In genomic region chr1:184447911-184448310, GRCm38 (mm10) we compare ENCODE assay signal across 8 mouse cellular contexts.
DNase-seq lines count a peak whose midpoint lies in the region; ATAC-seq lines count a peak whose summit lies in the region.

No protein-coding gene starts in this region.

- intact Hi-C loops in heart, postnatal 14 days (cut with DNase I), result loop anchor here (2.0 to 5.0 kb wide), 3 partner anchors 181 to 324 kb away; no protein-coding TSS in a partner anchor
- intact Hi-C loops in left cerebral cortex, postnatal 25 days (cut with DNase I), result loop anchor here (2.0 to 5.0 kb wide), 2 partner anchors 181 to 289 kb away; no protein-coding TSS in a partner anchor

- no peaks in the 10 kb centered on the region for H3K4me1 ChIP-seq in hindbrain, embryonic 14.5 days (replicated peaks; ENCODE audit: control insufficient read depth, insufficient read depth, low read length)
- no peaks in the 10 kb centered on the region for H3K4me1 ChIP-seq in hindbrain, embryonic 16.5 days (ENCODE audit: control insufficient read depth, insufficient read depth, low read depth, low read length)

- WGBS in hindbrain, embryonic 14.5 days, result 66% methylated on average over 7 of the region's 7 CpGs
- 65% methylated on average over 7 of the region's 7 CpGs for WGBS in hindbrain, embryonic 16.5 days

- H3K4me2 ChIP-seq in hindbrain, embryonic 14.5 days (replicated peaks), result no peak overlapping the region
- H3K4me2 ChIP-seq in hindbrain, embryonic 16.5 days (ENCODE audit: low read length), result no peak overlapping the region

- no peak overlapping the region for H3K4me3 ChIP-seq in hindbrain, embryonic 14.5 days (replicated peaks; ENCODE audit: low read length)
- H3K4me3 ChIP-seq in hindbrain, embryonic 16.5 days (ENCODE audit: low read length), result no peak overlapping the region

- ATAC-seq in hindbrain, embryonic 14.5 days (ENCODE audit: low FRiP score), result no peak
- no peak for ATAC-seq in hindbrain, embryonic 16.5 days

- H3K27ac ChIP-seq in hindbrain, embryonic 14.5 days, result no peak overlapping the region
- no peak overlapping the region for H3K27ac ChIP-seq in hindbrain, embryonic 16.5 days (ENCODE audit: low read depth, low read length)

- H3K36me3 ChIP-seq in hindbrain, embryonic 14.5 days (replicated peaks; ENCODE audit: control insufficient read depth, insufficient read depth), result no peaks in the 10 kb centered on the region
- H3K36me3 ChIP-seq in hindbrain, embryonic 16.5 days (ENCODE audit: control insufficient read depth, insufficient read depth, low read length), result no peaks in the 10 kb centered on the region

- H3K27me3 ChIP-seq in hindbrain, embryonic 14.5 days (ENCODE audit: control insufficient read depth, insufficient read depth, low read length), result no peaks in the 10 kb centered on the region
- no peaks in the 10 kb centered on the region for H3K27me3 ChIP-seq in hindbrain, embryonic 16.5 days (replicated peaks; ENCODE audit: control insufficient read depth, insufficient read depth, low read length)

- H3K9ac ChIP-seq in hindbrain, embryonic 14.5 days, result no peak overlapping the region
- no peak overlapping the region for H3K9ac ChIP-seq in hindbrain, embryonic 16.5 days (ENCODE audit: low read depth, low read length)

- DNase-seq in hindbrain, embryonic 14.5 days (ENCODE audit: low spot score), result peak; percentile 64
- peak; percentile 81 to 82 for DNase-seq in adrenal gland, adult 18-20 months (ENCODE audit: low spot score in 2 of 2)
- peak; percentile 82 for DNase-seq in embryo, embryonic 10.5 days (ENCODE audit: low spot score)
- peak; percentile 86 to 91 for DNase-seq in heart, postnatal 14 days
- peak; percentile 63 to 72 for DNase-seq in left cerebral cortex, postnatal 25 days (ENCODE audit: low spot score in 2 of 2)
- DNase-seq in naive thymus-derived CD4-positive, alpha-beta T cell, adult 2 months (ENCODE audit: low read depth), result peak; percentile 71
- DNase-seq in thymus, adult 18-20 months, result peak; percentile 44 to 50

- H3K9me3 ChIP-seq in hindbrain, embryonic 14.5 days (ENCODE audit: control insufficient read depth, low read length), result no peaks in the 10 kb centered on the region
- no peaks in the 10 kb centered on the region for H3K9me3 ChIP-seq in hindbrain, embryonic 16.5 days (ENCODE audit: control insufficient read depth, low read length)
